Mouse (Mus musculus) CD4-positive, CD25-positive, alpha-beta regulatory T cell, adult 4 months (primary cell): ENCODE results near the gene Twf1. TPM values are rescaled to one million over a fixed set of nuclear protein-coding genes. Genes with fewer than 3 reads are reported as not detected.

Experiments
- ATAC-seq: one replicate; pipeline ENCODE4 v1.8.0; 2017
- polyA plus RNA-seq, 2 experiments: library from polyadenylated mRNA; unstranded; fragments of 100-300 nt; shearing (Covaris generic); gene quantifications; one replicate each; pipeline ENCODE4 v1.2.1; 2017

Twf1 gene
- polyA plus RNA-seq = 10 to 100 TPM; 58.8 to 62.8 TPM

DNA sequence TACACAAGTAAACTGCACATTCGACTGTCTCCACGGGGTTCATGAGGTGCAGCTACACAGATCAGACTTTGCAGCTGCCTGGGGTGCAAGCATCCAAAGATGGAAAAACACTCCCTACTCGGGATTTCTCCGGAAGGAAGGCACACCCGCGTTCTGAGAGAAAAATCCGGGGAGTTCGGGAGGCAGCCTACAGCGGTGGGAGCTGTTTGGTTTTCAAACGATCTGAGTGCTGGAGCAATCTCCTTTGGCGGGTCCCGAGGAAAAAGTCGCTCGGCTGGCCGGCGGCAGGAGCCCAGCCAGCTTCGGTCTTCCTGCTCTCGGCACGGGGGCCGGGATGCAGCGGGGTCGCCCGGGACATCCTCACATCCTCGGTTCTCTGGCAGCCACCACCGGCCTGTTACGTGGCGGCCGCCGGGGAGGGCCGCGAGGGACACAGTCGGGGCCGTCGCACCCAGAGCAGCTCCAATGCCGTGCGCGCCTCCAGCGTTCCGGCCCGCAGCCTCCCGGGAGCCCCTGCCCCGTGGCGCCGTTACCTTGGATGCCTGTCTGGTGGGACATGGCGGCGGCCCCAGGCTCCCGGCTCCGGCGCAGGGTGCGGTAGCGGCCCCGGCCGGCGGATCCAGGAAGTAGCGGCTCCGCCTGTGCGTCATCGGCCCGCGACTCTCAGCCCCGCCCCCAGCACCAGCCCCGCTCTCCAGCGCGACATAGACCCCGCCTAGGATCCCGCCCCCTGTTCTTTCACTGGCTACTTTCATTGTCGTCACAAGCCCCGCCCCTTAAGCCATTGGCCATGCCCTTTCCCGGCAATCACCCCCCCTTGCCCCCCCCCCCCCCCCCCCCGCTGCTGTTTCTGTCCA, at the start of gene Twf1:
Gene Twf1 (minus strand): TSS at position 671 of the 857 bp plus-strand sequence.
- ATAC-seq = peak; percentile 96

GRCm38 (mm10) chr15:94639126-94639525, 49.4 kb upstream of the Twf1 start:
- ATAC-seq = no peak

GRCm38 (mm10) chr15:94638207-94638606, 48.5 kb upstream of the Twf1 start:
- no peak for ATAC-seq

GRCm38 (mm10) chr15:94634524-94634923, 44.8 kb upstream of the Twf1 start:
- ATAC-seq = no peak

- no peak for ATAC-seq
Observed at GRCm38 (mm10) chr15:94630553-94630952, 40.9 kb upstream of the Twf1 start.

DNA sequence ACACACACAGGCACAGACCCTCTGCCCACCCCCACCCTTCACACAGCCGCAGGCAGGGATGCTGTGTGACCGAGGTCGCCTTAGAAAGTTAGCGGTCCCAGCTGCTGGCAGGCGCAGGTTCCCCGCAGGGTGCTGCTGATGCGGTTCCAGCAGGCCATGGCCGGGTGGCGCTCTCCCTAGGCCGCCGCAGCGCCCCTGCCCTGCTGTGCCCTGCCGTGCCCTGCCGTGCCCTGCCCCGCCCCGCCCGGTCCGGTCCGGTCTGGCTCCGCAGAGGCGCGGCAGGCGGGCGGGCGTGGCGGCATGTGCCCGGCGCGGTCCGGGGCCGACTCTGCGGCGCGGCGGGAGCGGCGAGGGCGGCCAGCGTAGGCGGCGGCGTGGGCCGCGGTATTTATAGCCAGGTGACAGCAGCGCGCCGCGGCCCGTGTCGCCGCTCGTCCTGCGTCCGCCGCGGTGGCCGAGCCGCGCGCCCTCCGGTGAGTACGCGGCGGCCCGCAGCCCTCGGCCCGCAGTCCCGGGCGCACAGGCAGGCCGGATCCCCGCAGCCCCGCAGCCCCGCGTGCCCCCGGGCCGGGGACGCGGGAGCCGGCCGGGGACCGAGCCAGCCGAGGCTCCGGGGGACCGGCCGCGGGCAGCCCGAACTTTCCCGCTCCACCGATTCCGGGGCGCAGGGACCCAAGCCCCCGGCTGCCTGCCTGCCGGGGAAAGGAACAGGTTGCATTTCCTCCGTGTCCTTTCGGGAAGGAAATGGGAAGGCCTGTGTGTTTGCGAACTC, 39.3 kb upstream of the Twf1 start, which contains the start of gene Tmem117:
Gene Tmem117 (plus strand): TSS at position 403 of the 772 bp plus-strand sequence.
- no peak for ATAC-seq

DNA sequence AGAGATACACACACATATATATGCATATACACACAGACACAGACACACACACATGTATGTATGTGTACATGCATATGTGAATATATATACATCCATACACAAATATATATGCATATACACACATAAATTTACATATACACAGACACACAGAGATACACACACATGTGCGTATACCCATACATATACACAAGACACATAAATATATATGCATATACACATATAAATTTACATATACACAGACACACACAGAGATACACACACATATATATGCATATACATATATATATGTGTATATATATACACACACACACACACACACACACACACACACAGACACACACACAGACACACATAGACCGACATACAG, 38.8 kb upstream of the Twf1 start:
- no peak for ATAC-seq

DNA sequence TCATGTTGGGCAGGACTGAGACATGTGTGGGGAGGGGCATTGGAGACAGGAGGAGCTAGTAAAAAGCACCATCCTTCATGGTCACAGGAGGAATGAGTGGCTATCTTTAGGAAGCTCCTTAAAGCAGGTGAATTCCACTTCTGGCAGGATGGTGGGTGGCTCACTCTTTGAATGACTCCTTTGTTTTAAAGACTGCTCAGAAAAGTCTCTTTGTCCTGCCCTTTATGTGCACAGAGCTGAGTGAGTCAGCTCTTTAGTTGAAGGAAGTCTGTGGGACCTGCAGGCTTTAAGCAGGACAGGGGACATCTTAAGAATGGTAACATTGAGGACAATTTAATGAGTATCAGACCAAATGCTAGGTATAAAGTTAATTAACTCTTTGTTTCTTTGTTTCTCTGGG, 31.2 kb upstream of the Twf1 start:
- ATAC-seq = no peak

- ATAC-seq = no peak
Observed at GRCm38 (mm10) chr15:94616036-94616435, 26.3 kb upstream of the Twf1 start.

DNA sequence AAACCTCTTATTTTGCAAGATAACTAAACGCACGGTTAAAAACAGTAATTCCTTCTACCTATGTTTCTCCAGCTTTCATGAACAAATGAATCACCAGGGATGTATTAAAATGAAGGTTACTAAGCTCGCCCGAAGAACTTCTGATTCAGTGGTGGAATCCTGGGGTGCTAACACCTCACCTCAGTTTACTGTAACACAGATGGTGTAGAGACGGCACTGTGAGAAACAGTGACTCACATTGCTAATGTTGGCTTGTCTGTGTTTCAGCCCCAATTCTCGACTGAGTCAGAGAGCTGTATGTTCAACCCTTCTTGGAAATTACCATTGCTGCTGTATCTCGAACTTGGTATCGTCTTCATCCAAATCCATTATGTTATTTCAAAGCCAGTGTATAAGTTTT, 18.1 kb upstream of the Twf1 start:
- no peak for ATAC-seq

DNA sequence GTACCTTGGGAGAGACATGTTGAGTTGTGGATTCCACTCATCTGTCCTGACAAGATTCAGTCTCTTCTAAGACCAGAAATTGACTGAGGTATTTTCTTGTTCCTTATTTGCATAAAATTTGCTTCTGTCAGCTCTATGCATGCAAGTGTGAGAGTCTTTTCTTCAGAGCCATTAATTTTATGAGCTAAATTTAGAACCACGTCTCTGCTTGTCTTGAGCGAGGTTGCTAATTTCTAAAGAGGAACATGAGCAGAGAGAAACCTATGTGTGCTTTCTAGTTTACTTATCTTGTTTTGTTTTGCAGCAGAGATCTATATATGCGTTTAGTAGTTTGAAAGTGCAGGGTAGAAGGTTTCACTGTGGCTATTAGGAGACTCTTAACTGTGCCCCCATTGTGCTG, 12.8 kb upstream of the Twf1 start:
- ATAC-seq = no peak

GRCm38 (mm10) chr15:94601339-94601738, 11.7 kb upstream of the Twf1 start:
- peak; percentile 99 for ATAC-seq

- no peak for ATAC-seq
Observed at GRCm38 (mm10) chr15:94600145-94600707, 10.5 kb upstream of the Twf1 start.

DNA sequence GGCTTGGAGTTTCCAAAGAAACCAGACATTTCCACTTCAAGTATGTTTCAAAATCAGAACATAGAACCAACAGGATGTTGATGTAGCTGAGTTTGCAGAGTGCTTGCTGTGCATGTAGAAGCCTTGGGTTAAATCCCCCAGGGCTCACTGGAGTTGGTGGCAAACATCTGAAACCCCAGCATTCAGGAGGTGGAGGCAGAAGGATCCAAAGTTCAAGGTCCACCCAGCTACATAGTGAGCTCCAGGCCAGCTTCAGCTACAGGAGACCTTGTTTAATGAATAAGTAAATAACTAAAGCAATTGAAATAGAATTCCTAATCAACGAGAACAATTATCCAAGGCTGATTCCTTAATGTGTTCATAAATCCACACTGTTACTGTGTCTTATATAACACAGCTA, 3.9 kb upstream of the Twf1 start:
- ATAC-seq = no peak

DNA sequence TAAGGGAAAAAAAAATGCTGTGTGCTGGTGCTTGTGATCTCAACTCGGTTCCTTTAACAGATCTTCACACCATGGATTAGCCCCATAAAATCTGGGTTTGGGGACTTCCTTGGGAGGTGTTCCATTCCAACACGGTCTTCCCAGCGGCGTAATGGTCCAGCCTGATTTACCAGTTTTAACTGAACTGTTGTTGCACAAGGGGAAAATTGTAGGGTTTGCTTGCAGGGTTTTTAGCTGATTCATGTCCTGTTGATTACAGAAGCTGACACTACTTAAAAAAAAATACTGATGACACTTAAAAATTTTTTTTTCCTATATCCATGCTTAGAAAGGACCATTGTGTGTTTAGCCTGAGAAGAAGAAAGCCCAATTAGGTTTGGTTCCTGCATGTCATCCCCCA, 1.7 kb upstream of the Twf1 start:
- ATAC-seq = no peak

DNA sequence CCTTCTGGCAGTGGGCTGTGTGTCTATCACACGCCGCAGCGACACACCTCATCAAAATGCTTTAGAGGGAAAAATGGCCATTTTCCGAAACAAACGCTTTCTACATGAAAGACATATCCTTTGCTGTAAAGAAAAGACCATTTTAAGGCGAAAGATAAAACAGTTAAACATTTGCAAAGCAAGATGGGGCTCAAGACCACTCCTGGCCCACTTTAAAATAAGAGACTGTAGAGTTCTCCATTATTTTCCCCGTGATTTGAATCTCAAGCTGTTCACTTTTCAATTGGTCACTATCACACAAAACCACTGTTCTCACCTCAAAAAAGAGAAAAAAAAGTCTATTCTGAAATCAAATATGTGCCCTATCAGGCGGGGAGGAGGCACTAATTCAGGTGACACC, 394 bp upstream of the Twf1 start:
- ATAC-seq = no peak

- no peak for ATAC-seq
Observed at GRCm38 (mm10) chr15:94587826-94588715, 1.6 kb downstream of the Twf1 start.

- no peak for ATAC-seq
Observed at GRCm38 (mm10) chr15:94584738-94585137, 5.0 kb downstream of the Twf1 start.

DNA sequence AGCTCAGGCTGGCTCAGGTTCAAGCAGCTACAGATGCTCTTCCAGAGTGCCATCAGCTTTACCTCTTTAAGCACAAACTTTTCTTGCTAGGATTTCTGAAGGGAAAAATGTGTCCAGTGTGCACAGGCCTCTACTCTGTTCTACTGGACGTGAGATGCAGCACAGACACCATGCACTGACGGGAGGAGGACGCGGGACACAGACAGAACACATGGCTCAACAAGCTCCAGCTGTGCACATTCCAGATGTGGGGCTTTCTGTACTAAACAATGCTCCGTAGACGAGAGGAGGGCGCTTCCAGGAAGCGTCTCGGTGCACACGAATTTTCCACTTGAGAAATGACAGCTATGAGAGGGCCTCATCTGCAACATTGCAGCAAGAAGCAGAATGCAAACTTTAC, 6.5 kb downstream of the Twf1 start:
- ATAC-seq = no peak

GRCm38 (mm10) chr15:94582000-94582593, 7.6 kb downstream of the Twf1 start:
- ATAC-seq = no peak

DNA sequence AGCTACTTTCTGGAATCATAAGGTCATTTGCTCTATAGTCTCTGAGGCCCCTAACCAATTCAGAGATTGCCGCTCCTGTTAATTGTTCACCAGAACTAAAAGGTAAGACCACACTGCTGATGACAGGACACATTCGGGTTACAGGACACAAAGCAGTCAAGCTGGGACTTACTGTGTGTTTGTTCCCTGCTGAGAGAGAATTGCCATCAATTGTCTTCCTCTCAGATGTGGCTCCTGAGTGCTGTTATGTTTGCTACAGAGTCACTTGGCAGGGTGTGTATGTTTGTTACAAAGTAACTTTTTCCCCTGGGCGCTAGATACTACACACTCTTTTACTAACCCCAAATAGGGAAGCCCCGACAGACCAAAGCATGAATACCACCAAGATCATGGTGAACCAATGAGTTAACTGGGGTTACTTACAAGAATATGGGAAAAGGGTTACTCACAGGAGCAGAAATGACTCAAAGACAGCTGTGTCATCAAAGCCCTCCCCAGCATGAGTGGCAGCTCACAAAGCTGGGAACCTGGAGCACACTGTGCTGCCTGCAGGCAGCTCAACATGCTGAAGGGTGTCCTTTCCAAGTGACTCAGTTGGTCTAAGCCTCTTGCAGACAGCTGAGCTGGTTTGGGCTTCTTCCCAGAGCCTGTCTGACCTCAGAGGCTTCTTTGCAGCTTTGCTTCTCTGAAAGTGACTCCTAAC, 15.0 kb downstream of the Twf1 start:
- ATAC-seq = no peak
